Mouse (Mus musculus) hindbrain, embryonic 16.5 days (tissue): ENCODE data around the gene B4galnt1. TPM values are rescaled to one million over a fixed set of nuclear protein-coding genes. Genes with fewer than 3 reads are reported as not detected.

ENCODE experiments used
- ATAC-seq: fragments of 200-750 bp; cut with Nextera tagmentation; 2 replicates; pipeline ENCODE4 v1.8.0; 2017; ENCODE audit warnings: moderate TSS enrichment, moderate library complexity
- H3K27ac ChIP-seq: fragments of 300-500 bp; sonication (generic); 2 replicates; pipeline ENCODE4 v1.5.1; 2014; ENCODE audit warnings: low read depth, mild to moderate bottlenecking, control low read depth, low read length, moderate library complexity
- H3K27me3 ChIP-seq: fragments of 300-500 bp; sonication (generic); replicated peaks from 2 replicates; pipeline ENCODE4 v1.6.1; 2014; ENCODE audit warnings: low read length; ENCODE audit not compliant: control insufficient read depth, insufficient read depth
- H3K36me3 ChIP-seq: fragments of 300-500 bp; sonication (generic); 2 replicates; pipeline ENCODE4 v1.6.1; 2014; ENCODE audit warnings: mild to moderate bottlenecking, low read length, moderate library complexity, mixed read lengths; ENCODE audit not compliant: control insufficient read depth, insufficient read depth
- H3K4me1 ChIP-seq: fragments of 300-500 bp; sonication (generic); 2 replicates; pipeline ENCODE4 v1.6.1; 2014; ENCODE audit warnings: low read depth, low read length; ENCODE audit not compliant: control insufficient read depth, insufficient read depth
- H3K4me2 ChIP-seq: fragments of 300-500 bp; sonication (generic); 2 replicates; pipeline ENCODE4 v1.6.1; 2014; ENCODE audit warnings: mild to moderate bottlenecking, low read length, control low read depth, moderate library complexity
- H3K4me3 ChIP-seq: fragments of 300-500 bp; sonication (generic); 2 replicates; pipeline ENCODE4 v1.5.1; 2014; ENCODE audit warnings: mild to moderate bottlenecking, low read length, control low read depth, moderate library complexity
- H3K9ac ChIP-seq: fragments of 300-500 bp; sonication (generic); 2 replicates; pipeline ENCODE4 v1.6.1; 2014; ENCODE audit warnings: low read depth, mild to moderate bottlenecking, control low read depth, low read length, moderate library complexity
- H3K9me3 ChIP-seq: fragments of 300-500 bp; sonication (generic); 2 replicates; pipeline ENCODE4 v1.6.1; 2014; ENCODE audit warnings: mild to moderate bottlenecking, low read length, moderate library complexity; ENCODE audit not compliant: control insufficient read depth
- WGBS: fragments of 180-500 bp; shearing (Covaris S2); extraction: QIAGEN DNeasy Blood & Tissue Kit; methylation state at CpG from one replicate; pipeline ENCODE4 v1.1.7; 2014; 5-methylcytosine and 5-hydroxymethylcytosine counted together
- polyA plus RNA-seq: library from polyadenylated mRNA; unstranded; fragments of >200 nt; fragmentation: Nextera tagmentation; extraction: Ambion mirVana; gene quantifications from 2 replicates; pipeline ENCODE4 v1.2.1, GENCODE M21; 2015

The B4galnt1 gene
- polyA plus RNA-seq, 1 experiment from 2014 or later = 59.0 TPM

DNA sequence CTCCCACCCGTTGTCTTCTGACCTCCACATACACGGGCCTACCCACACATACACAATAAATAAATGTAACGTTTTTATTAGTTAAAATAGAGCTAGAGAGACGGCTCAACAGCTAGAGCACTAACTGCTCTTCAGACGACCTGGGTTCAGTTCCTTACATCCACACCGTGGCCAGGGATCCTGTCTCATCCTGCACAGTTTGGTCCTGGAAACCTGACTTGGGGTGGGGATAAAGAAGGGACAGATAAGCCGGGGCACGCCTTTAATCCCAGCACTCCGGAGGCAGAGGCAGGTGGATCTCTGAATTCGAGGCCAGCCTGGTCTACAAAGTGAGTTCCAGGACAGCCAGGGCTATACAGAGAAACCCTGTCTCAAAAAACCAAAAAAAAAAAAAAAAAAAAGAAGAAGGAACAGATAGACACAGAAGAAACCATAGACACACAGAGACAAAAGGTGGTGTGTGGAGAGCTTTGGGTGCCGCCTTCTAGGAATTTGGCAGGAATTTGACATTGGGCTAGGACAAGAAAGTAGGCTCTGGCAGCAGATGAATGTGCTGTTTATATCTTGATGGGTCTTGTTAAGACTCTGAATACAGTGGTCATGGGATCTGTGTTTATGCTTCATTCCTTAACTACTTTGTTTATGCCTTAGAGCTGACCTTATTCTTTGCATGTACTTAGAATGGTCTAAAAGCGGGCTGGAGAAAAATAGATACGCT is 48.8 kb downstream of the B4galnt1 start:
- no peak overlapping the region for H3K27ac ChIP-seq
- no peak overlapping the region for H3K9ac ChIP-seq
- no peak overlapping the region for H3K4me3 ChIP-seq
- no peaks in the 10 kb centered on the region for H3K36me3 ChIP-seq
- WGBS = 83% methylated on average over 13 of the region's 13 CpGs
- no peaks in the 10 kb centered on the region for H3K27me3 ChIP-seq
- peaks cover 13% of the 10 kb centered on the region for H3K4me1 ChIP-seq
- ATAC-seq = no peak
- H3K4me2 ChIP-seq = no peak overlapping the region
- H3K9me3 ChIP-seq = no peaks in the 10 kb centered on the region

- no peak overlapping the region for H3K27ac ChIP-seq
- no peaks in the 10 kb centered on the region for H3K36me3 ChIP-seq
- no peak overlapping the region for H3K4me2 ChIP-seq
- 55% methylated on average over 1 of the region's 1 CpGs for WGBS
- ATAC-seq = no peak
- peaks cover 13% of the 10 kb centered on the region for H3K4me1 ChIP-seq
- H3K4me3 ChIP-seq = no peak overlapping the region
- no peaks in the 10 kb centered on the region for H3K9me3 ChIP-seq
- no peak overlapping the region for H3K9ac ChIP-seq
- no peaks in the 10 kb centered on the region for H3K27me3 ChIP-seq
Observed at GRCm38 (mm10) chr10:127214422-127214803, 49.4 kb downstream of the B4galnt1 start.

GRCm38 (mm10) chr10:127216456-127216855 is 51.4 kb downstream of the B4galnt1 start:
- Histone ChIP-seq H3K36me3 (no peaks in the 10 kb centered on the region), H3K9ac (no peak overlapping the region), H3K9me3 (no peaks in the 10 kb centered on the region), H3K4me3 (no peak overlapping the region), H3K27me3 (no peaks in the 10 kb centered on the region), H3K4me1 (no peaks in the 10 kb centered on the region), H3K27ac (no peak overlapping the region), H3K4me2 (no peak overlapping the region)
- no peak for ATAC-seq
- WGBS = 95% methylated on average over 11 of the region's 11 CpGs

DNA sequence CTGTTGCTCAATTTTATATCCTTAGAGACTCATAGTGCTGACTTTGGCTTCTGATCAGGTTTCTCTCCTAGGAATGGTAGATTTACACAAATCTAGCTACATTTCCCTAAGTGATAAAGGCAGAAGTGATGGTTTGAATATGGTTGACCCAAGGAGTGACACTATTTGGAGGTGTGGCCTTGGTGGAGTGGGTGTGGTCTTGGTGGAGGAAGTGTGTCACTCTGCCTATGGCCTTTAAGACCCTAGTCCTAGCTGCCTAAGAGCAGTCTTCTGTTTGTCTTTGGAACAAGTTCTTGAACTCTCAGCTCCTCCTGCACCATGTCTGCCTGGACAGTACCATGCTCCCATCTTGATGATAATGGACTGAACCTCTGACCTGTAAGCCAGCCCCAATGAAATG is 52.2 kb downstream of the B4galnt1 start:
- H3K9ac ChIP-seq = no peak overlapping the region
- no peaks in the 10 kb centered on the region for H3K36me3 ChIP-seq
- no peaks in the 10 kb centered on the region for H3K9me3 ChIP-seq
- H3K4me2 ChIP-seq = no peak overlapping the region
- H3K4me1 ChIP-seq = no peaks in the 10 kb centered on the region
- no peak overlapping the region for H3K4me3 ChIP-seq
- no peak overlapping the region for H3K27ac ChIP-seq
- H3K27me3 ChIP-seq = no peaks in the 10 kb centered on the region
- ATAC-seq = no peak

DNA sequence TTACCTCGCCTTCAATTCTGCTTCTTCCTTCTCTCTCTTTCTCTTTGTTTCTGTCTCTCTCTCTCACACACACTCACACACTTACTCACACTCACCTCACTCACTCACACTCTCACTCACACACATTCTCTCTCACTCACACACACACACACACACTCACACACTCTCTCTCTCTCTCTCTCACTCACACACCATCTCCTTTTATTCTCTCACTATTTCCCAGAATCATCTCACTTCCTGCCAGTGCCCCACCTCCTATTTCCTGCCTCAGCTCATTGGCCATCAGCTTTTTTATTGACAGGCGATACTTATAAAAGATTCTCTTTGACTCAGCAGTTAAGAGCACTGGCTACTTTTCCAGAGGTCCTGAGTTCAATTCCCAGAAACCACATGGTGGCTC is 53.3 kb downstream of the B4galnt1 start:
- 84% methylated on average over 2 of the region's 2 CpGs for WGBS
- Histone ChIP-seq H3K4me1 (no peaks in the 10 kb centered on the region), H3K36me3 (no peaks in the 10 kb centered on the region), H3K27me3 (no peaks in the 10 kb centered on the region), H3K9ac (no peak overlapping the region), H3K27ac (no peak overlapping the region), H3K4me3 (no peak overlapping the region), H3K4me2 (no peak overlapping the region), H3K9me3 (no peaks in the 10 kb centered on the region)
- no peak for ATAC-seq

Other genes starting within 250 kb of the B4galnt1 start
- gene Ctdsp2, start 186.5 kb upstream of the B4galnt1 start, polyA plus RNA-seq = 13.7 and 18.1 TPM in 2 replicates
- 3.7 and 7.0 TPM in 2 replicates for gene Avil, start 164.5 kb upstream of the B4galnt1 start, polyA plus RNA-seq
- gene Tsfm, start 134.4 kb upstream of the B4galnt1 start, polyA plus RNA-seq = 63.7 and 67.7 TPM in 2 replicates
- gene Mettl1, start 123.8 kb upstream of the B4galnt1 start, polyA plus RNA-seq = 23.2 and 24.2 TPM in 2 replicates
- 0.23 and 0.31 TPM in 2 replicates for gene Eef1akmt3, start 123.7 kb upstream of the B4galnt1 start, polyA plus RNA-seq
- gene Cyp27b1, start 117.0 kb upstream of the B4galnt1 start, polyA plus RNA-seq = 0.12 and 0.18 TPM in 2 replicates
- gene March9, start 105.0 kb upstream of the B4galnt1 start, polyA plus RNA-seq = 5.2 and 6.0 TPM in 2 replicates
- gene Cdk4, start 101.7 kb upstream of the B4galnt1 start, polyA plus RNA-seq = 669 and 724 TPM in 2 replicates
- gene Tspan31, start 95.0 kb upstream of the B4galnt1 start, polyA plus RNA-seq = 123 TPM in 2 replicates
- 3.4 and 4.2 TPM in 2 replicates for gene Agap2, start 89.9 kb upstream of the B4galnt1 start, polyA plus RNA-seq
- 135 and 138 TPM in 2 replicates for gene Os9, start 44.1 kb upstream of the B4galnt1 start, polyA plus RNA-seq
- gene Slc26a10, start 15.4 kb downstream of the B4galnt1 start, polyA plus RNA-seq = 1.4 and 1.5 TPM in 2 replicates
- gene Arhgef25, start 24.9 kb downstream of the B4galnt1 start, polyA plus RNA-seq = 29.0 and 29.1 TPM in 2 replicates
- gene Dtx3, start 30.5 kb downstream of the B4galnt1 start, polyA plus RNA-seq = 213 and 233 TPM in 2 replicates
- 20.5 and 20.7 TPM in 2 replicates for gene Pip4k2c, start 46.4 kb downstream of the B4galnt1 start, polyA plus RNA-seq
- 115 and 130 TPM in 2 replicates for gene Kif5a, start 98.1 kb downstream of the B4galnt1 start, polyA plus RNA-seq
- gene Dctn2, start 101.1 kb downstream of the B4galnt1 start, polyA plus RNA-seq = 355 and 358 TPM in 2 replicates
- 11.2 and 11.5 TPM in 2 replicates for gene Mbd6, start 123.8 kb downstream of the B4galnt1 start, polyA plus RNA-seq
- gene Mars, start 146.6 kb downstream of the B4galnt1 start, polyA plus RNA-seq = 108 and 113 TPM in 2 replicates
- gene Arhgap9, start 156.7 kb downstream of the B4galnt1 start, polyA plus RNA-seq = 0.79 and 0.81 TPM in 2 replicates
- gene Gli1, start 176.7 kb downstream of the B4galnt1 start, polyA plus RNA-seq = 1.8 and 2.1 TPM in 2 replicates
- gene Inhbe, start 189.2 kb downstream of the B4galnt1 start, polyA plus RNA-seq = 0.03 and 0.09 TPM in 2 replicates
- gene Inhbc, start 205.2 kb downstream of the B4galnt1 start, polyA plus RNA-seq = not detected in 2 replicates
- 34.0 and 37.4 TPM in 2 replicates for gene R3hdm2, start 215.1 kb downstream of the B4galnt1 start, polyA plus RNA-seq